Mouse (Mus musculus) forebrain, postnatal 0 days (tissue): ENCODE results near the gene Lst1. TPM values are rescaled to one million over a fixed set of nuclear protein-coding genes. Genes with fewer than 3 reads are reported as not detected.

Source experiments
- ATAC-seq: fragments of 200-750 bp; cut with Nextera tagmentation; 2 replicates; pipeline ENCODE4 v1.8.0; 2017; ENCODE audit warnings: mild to moderate bottlenecking, moderate library complexity
- DNase-seq: peaks from one replicate; pipeline ENCODE4 v3.0.0-alpha.2; 2015
- H3K27ac ChIP-seq: fragments of 300-500 bp; sonication (generic); 2 replicates; pipeline ENCODE4 v1.5.1; 2014; ENCODE audit warnings: low read depth, mild to moderate bottlenecking, antibody characterized with exemption, low read length, moderate library complexity, mixed read lengths
- H3K27me3 ChIP-seq: fragments of 300-500 bp; sonication (generic); 2 replicates; pipeline ENCODE4 v1.6.1; 2014; ENCODE audit warnings: mild to moderate bottlenecking, low read length, mixed read lengths; ENCODE audit not compliant: insufficient read depth
- H3K36me3 ChIP-seq: fragments of 300-500 bp; sonication (generic); 2 replicates; pipeline ENCODE4 v1.6.1; 2014; ENCODE audit warnings: mild to moderate bottlenecking, moderate library complexity; ENCODE audit not compliant: insufficient read depth
- H3K4me1 ChIP-seq: fragments of 300-500 bp; sonication (generic); 2 replicates; pipeline ENCODE4 v1.6.1; 2014; ENCODE audit warnings: antibody characterized with exemption; ENCODE audit not compliant: insufficient read depth
- H3K4me2 ChIP-seq: fragments of 300-500 bp; sonication (generic); 2 replicates; pipeline ENCODE4 v1.6.1; 2014; ENCODE audit warnings: low read depth, mild to moderate bottlenecking, moderate library complexity
- H3K4me3 ChIP-seq: fragments of 300-500 bp; sonication (generic); 2 replicates; pipeline ENCODE4 v1.5.1; 2014; ENCODE audit warnings: low read depth, low read length, mixed read lengths
- H3K9ac ChIP-seq: fragments of 300-500 bp; sonication (generic); 2 replicates; pipeline ENCODE4 v1.6.1; 2014; ENCODE audit warnings: mild to moderate bottlenecking
- H3K9me3 ChIP-seq: fragments of 300-500 bp; sonication (generic); 2 replicates; pipeline ENCODE4 v1.6.1; 2016; ENCODE audit warnings: low read length
- CTCF ChIP-seq: sonication (generic); IDR thresholded peaks from 2 replicates; pipeline ENCODE4 v1.5.1; 2016; ENCODE audit warnings: antibody characterized with exemption, control low read depth, low read depth
- WGBS: fragments of 180-500 bp; shearing (Covaris S2); extraction: QIAGEN DNeasy Blood & Tissue Kit; methylation state at CpG from one replicate; pipeline ENCODE4 v1.1.7; 2014; 5-methylcytosine and 5-hydroxymethylcytosine counted together
- polyA plus RNA-seq: library from polyadenylated mRNA; unstranded; fragments of >200 nt; fragmentation: Nextera tagmentation; extraction: Ambion mirVana; gene quantifications from 2 replicates; pipeline ENCODE4 v1.2.1, GENCODE M21; 2015
- total RNA-seq: library from RNA; depleted of rRNA; stranded (reverse); fragments of >200 nt; gene quantifications from 2 replicates; pipeline ENCODE4 v1.2.3, GENCODE M21; 2014

The Lst1 gene
- total and polyA plus RNA-seq, 2 experiments from 2014 or later = 11.4 to 17.4 TPM

- no peak overlapping the region for H3K9ac ChIP-seq
- no peaks in the 10 kb centered on the region for H3K9me3 ChIP-seq
- no peaks in the 10 kb centered on the region for H3K27me3 ChIP-seq
- no peak overlapping the region for H3K27ac ChIP-seq
- H3K4me3 ChIP-seq = no peak overlapping the region
- ATAC-seq (no peak), DNase-seq (no peak)
- H3K36me3 ChIP-seq = peaks cover 28% of the 10 kb centered on the region
- no peak for TF ChIP-seq CTCF
- 81% methylated on average over 6 of the region's 6 CpGs for WGBS
- no peaks in the 10 kb centered on the region for H3K4me1 ChIP-seq
- no peak overlapping the region for H3K4me2 ChIP-seq
These were observed 34.1 kb upstream of the Lst1 start for GRCm38 (mm10) chr17:35222299-35222698.

GRCm38 (mm10) chr17:35220156-35220952 lies 32.1 kb upstream of the Lst1 start, which contains the start of gene Gm16181:
Gene Gm16181, plus strand, starts transcription at chr17:35220834.
- Histone ChIP-seq H3K9me3 (no peaks in the 10 kb centered on the region), H3K9ac (no peak within 1 kb of the TSS), H3K27ac (no peak within 1 kb of the TSS), H3K4me1 (no peaks in the 10 kb centered on the region), H3K36me3 (peaks cover 21% of the 10 kb centered on the region), H3K4me3 (no peak within 1 kb of the TSS), H3K27me3 (no peaks in the 10 kb centered on the region), H3K4me2 (no peak within 1 kb of the TSS)
- 80% methylated on average over 25 of the region's 28 CpGs for WGBS
- DNase-seq (no peak), ATAC-seq (no peak)
- TF ChIP-seq CTCF = no peak

DNA sequence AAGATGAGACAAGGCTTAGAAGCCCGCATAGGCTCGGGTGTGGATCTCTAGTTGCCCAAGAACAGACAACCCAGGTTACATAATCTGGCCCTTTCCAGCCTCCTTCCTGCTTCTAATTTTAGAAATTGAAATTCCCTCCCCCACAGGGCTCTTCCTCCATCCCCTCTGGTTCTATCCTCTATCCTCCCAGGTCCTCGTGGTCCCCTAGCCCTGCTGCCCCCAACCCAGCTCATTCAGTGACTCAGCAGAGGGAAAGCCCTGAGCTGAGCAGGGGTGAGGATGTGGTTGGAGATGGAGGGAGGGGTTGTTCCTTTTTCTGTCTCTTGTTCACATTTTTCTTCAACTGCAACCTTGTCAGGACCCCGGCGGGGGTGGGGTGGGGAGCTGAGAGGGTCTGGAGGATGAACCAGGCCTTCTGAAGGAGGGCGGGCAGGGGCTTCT lies 31.4 kb upstream of the Lst1 start:
- Histone ChIP-seq H3K9ac (no peak overlapping the region), H3K4me3 (no peak overlapping the region), H3K36me3 (peaks cover 19% of the 10 kb centered on the region), H3K27ac (no peak overlapping the region), H3K27me3 (no peaks in the 10 kb centered on the region), H3K4me1 (no peaks in the 10 kb centered on the region), H3K4me2 (no peak overlapping the region), H3K9me3 (no peaks in the 10 kb centered on the region)
- no peak for ATAC-seq
- TF ChIP-seq CTCF = no peak
- DNase-seq = no peak
- 91% methylated on average over 6 of the region's 6 CpGs for WGBS

DNA sequence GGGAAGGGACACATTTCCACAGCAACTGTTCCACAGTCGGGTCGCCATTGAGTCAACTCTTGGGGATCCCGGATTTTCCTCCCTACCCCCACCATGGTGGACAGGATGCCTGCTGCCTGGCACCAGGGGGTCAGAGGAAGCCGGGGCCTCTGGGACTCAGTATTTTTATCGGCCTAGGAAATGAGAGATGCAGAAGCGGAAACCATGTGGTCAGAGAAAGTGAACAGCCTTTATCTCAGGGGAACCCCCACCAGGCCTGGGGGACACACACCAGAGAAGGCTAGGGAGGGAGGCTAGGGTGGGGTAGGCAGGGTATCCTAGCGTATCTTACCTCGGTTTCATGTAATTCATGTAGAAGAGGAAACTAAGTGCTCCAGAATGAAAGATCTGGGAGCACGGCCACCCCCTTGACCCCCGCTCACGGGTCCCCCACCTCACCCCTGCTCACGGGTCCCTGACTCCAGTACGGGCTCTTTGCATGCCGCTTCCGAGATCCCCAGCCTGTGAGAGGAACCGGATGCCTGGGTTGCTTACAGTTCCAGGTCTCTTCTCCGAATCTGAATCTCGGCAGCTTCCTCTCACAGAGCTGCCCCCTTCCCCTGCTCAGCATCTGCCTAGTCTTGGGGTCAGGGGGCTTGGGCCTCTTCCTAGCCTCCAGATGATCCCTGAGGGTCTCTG lies 30.4 kb upstream of the Lst1 start:
- no peak overlapping the region for H3K9ac ChIP-seq
- H3K9me3 ChIP-seq = no peaks in the 10 kb centered on the region
- H3K4me1 ChIP-seq = no peaks in the 10 kb centered on the region
- peaks cover 19% of the 10 kb centered on the region for H3K36me3 ChIP-seq
- no peak for DNase-seq
- H3K27me3 ChIP-seq = no peaks in the 10 kb centered on the region
- no peak overlapping the region for H3K4me3 ChIP-seq
- WGBS = 82% methylated on average over 18 of the region's 18 CpGs
- H3K27ac ChIP-seq = no peak overlapping the region
- ATAC-seq = no peak
- no peak overlapping the region for H3K4me2 ChIP-seq
- TF ChIP-seq CTCF = no peak

GRCm38 (mm10) chr17:35213071-35213470 lies 24.8 kb upstream of the Lst1 start:
- Histone ChIP-seq H3K36me3 (no peaks in the 10 kb centered on the region), H3K4me3 (no peak overlapping the region), H3K4me1 (no peaks in the 10 kb centered on the region), H3K9me3 (no peaks in the 10 kb centered on the region), H3K9ac (no peak overlapping the region), H3K4me2 (no peak overlapping the region), H3K27ac (no peak overlapping the region), H3K27me3 (no peaks in the 10 kb centered on the region)
- ATAC-seq (no peak), DNase-seq (no peak)
- WGBS = 92% methylated on average over 5 of the region's 5 CpGs
- TF ChIP-seq CTCF = no peak

DNA sequence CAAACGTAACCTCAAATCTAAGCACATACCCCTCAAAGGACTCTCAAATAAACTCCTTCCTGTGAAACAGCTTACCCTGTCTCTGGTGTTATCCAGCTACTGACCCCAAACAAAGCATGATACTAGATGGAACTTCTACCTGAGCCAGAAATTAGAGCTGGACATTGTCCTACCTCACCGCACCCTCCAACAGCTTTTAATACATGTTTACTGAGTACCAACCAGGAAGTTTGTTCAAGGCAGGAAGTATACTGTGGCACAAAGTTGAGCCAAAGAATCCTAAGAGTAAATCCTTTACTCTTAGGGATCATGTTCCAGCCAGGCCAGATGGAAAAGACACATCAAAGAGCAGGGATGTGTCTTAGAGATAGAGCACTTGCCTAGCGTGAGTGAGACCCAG lies 22.4 kb upstream of the Lst1 start:
- DNase-seq (no peak), ATAC-seq (no peak)
- H3K9ac ChIP-seq = no peak overlapping the region
- no peak overlapping the region for H3K4me3 ChIP-seq
- no peak for TF ChIP-seq CTCF
- H3K4me1 ChIP-seq = no peaks in the 10 kb centered on the region
- no peaks in the 10 kb centered on the region for H3K36me3 ChIP-seq
- WGBS = 84% methylated on average over 3 of the region's 3 CpGs
- H3K27ac ChIP-seq = no peak overlapping the region
- no peak overlapping the region for H3K4me2 ChIP-seq
- H3K27me3 ChIP-seq = no peaks in the 10 kb centered on the region
- H3K9me3 ChIP-seq = no peaks in the 10 kb centered on the region
